Mouse (Mus musculus): ENCODE measurements around the gene Man2c1. TPM values are rescaled to one million over a fixed set of nuclear protein-coding genes. Genes with fewer than 3 reads are reported as not detected.

The Man2c1 gene
- total RNA-seq, 2 experiments from 2014 or later: 50.7 to 55.5 TPM

DNA sequence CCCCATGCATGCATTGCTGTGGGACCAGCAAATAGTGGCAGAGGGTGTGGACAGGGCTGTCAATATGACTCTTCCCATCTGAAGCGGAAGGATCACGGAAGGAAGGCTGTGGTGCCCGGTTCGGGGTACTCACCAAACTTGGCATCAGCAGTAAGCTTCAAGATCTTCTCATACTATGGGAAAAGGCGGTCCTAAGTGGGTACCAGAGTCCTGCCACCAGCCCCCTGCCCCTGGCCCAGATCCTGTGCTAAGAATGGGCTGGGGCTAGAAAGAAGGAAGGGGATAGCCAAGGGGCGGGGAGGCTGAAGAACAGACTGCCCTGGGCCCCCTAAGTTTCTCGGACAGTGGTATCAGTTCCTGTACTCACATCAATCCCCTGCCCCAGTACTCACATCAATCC, 25.9 kb downstream of the Man2c1 start:
- intact Hi-C loops (cut with DNase I): no loop called here
- no peak for DNase-seq

DNA sequence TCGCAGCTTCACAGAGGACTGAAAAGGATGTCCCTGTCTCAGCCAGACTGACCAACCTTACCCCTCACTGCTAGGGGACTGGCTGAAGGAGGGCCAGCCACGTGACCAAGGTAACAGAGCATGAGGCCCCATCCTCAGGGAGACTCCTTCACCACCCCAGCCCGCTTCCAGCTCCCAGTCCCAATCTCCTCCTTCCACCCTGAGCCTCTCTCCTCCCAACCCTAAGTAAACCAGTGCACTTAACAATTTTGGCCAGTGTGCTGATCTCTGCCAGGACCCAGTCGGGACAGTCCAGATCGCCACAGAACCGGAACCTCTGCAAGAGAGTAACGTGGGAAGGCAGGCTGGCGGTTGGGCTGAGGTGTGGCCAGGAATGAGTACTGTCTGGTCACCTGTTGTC, 26.3 kb downstream of the Man2c1 start:
- intact Hi-C loops (cut with DNase I): no loop called here

DNA sequence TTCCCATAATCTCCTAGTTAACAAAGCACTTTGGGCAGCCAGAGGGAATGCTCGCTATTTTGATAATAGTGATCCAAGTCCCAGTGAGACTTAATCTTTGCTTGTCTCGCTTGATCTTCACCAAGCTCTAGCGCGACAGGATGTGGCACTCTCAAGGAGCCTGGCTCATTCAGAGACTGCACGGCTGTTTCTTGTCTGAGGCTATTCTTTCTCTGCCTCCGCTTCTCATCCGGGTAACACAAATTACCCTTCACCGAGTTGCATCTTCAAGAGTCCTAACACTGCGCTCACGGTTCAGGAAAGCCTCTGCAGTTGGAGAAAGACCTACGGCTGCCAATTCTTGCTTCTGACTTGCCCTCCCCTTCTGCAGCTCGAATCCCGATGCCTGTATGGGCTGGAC, 27.0 kb downstream of the Man2c1 start:
- intact Hi-C loops (cut with DNase I): no loop called here
- DNase-seq: no peak

More for the DNA sequence above, 26.3 kb downstream of the Man2c1 start:
- no peak for DNase-seq

DNA sequence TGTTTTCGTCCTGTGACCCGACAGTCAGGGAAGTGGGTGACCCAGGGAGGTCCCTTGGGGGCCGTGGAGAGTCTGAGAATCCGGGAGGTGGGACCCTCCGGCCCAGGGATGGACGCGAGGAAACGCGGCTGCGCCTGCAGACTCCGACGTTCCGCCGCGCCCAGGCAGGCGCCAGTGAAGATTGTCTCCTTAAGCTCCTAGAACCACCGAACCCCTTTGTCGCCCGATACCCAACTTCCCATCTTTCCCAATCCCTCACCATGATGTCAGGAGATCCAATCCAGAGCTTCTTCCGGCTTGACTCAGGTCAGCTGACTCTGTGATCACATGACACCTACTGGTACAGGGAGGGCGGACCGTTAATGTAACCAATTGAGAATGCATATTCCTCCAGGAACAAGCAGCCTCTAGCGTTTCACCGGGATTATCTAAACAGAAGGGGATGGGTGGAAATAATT, 27.6 kb downstream of the Man2c1 start, which contains the start of gene Commd4:
Gene Commd4 (minus strand): TSS at position 319 of the 458 bp plus-strand sequence.
- peak; percentile 94 to 96 for DNase-seq
- intact Hi-C loops (cut with DNase I): no loop called here

DNA sequence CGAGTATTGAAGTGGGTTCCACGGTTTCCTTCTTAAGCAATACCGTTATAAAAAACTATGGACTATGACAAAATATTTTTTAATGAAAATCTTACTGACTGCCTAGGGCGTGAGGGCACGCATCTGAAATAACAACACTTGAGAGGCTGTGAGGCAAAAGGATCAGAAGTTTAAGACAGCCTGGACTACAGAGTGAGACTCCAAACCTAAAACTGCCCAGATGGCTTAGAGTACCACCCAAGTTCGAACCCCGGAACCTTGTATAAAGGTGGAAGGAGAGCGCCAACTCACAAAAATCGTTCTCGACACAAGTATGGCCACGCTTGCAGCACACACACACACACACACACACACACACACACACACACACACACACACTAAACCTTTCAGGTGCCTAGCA, 28.0 kb downstream of the Man2c1 start:
- intact Hi-C loops (cut with DNase I): no loop called here
- no peak for DNase-seq

DNA sequence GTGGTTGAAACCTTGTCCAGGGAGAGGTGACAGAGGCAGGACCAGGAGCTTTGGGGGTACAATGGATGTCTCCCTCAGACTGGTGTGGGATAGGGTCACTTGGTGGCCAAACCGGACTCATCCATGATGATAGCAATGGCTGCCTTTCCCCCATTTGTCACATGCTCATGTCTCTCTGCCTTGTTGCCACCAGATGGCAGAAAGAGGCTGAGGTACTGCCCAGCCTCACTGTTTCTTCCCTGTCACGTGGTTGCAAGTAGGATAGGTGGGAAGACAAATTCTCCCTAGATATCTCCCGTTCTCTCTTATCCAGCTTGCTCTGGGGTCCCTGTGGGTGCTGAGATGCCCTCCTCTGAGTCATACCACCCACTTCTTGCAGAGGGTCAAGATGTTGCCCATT, 32.0 kb downstream of the Man2c1 start:
- intact Hi-C loops (cut with DNase I): loop anchor here (2.0 to 5.0 kb wide), 2 partner anchors 50 to 270 kb away; no protein-coding TSS in a partner anchor
- no peak for DNase-seq

DNA sequence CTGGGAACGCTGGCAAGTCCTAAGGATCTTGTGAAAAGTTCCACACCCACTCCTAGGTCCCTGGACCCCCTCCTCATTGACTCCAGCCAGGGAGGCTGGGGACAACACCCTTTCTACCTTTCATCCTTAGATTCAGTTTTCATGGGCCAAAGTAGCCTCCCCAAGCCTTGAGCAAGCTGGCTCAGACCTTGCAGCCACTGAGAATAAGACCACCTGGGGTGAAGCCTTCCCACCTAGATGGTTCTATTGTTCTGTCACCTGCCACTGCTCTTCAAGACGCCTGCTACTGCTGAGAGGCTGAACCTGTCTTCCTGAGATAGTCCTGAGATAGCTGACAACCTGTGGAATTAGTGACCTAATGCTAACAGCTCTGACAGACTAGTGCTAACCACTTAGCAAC, 32.6 kb downstream of the Man2c1 start:
- intact Hi-C loops (cut with DNase I): loop anchor here (2.0 to 5.0 kb wide), 2 partner anchors 49 to 270 kb away; no protein-coding TSS in a partner anchor
- no peak for DNase-seq

DNA sequence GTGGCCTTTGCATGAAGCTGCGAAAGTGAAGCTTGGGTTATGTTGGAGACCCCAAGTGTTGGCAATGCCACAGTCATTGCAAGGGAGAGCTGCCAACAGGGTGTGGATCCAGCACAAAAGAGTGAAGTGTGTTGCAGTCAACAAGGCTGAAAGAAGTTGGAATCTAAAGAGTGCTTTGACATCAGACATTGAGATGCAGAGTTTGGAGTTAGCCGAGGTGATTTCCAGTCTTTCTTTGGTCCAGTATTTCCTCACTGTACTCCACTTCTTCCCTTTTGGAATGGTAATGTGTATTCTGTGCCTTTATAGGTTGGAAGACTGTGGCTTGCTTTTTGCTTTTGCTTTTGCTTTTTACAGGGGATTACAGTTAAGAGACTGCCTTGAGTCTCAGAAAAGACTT, 35.7 kb downstream of the Man2c1 start:
- no peak for DNase-seq
- intact Hi-C loops (cut with DNase I): no loop called here

DNA sequence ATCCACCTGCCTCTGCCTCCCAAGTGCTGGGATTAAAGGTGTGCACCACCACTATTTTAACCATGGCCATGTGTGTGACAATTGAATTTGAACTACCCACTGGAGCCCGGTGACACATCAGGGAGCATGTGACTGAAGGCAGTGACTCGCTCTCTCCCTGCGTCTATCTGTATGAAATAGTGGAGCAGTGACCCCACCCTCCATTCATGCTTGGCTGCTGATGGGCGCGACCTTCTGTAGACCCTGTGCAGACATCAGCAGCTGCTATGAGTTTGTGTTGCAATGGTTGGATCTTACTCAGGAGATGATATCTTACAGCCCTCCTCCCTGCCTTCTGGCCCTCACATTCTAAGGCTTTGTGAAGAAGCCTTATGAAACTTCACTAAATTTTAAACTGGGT, 37.9 kb downstream of the Man2c1 start:
- no peak for DNase-seq
- intact Hi-C loops (cut with DNase I): no loop called here

Other genes starting within 250 kb of the Man2c1 start
- gene Snx33, start 202.3 kb upstream of the Man2c1 start, total RNA-seq (2021): 10 to 100 TPM; 11.5 to 13.1 TPM
- gene Imp3, start 193.2 kb upstream of the Man2c1 start, total RNA-seq (2021): 10 to 100 TPM; 45.5 to 48.7 TPM
- 1 to 10 TPM; 8.8 to 9.1 TPM for gene Snupn, start 179.8 kb upstream of the Man2c1 start, total RNA-seq (2021)
- 10 to 100 TPM; 21.2 to 21.8 TPM for gene Ptpn9, start 135.8 kb upstream of the Man2c1 start, total RNA-seq (2021)
- gene Sin3a, start 58.6 kb upstream of the Man2c1 start, total RNA-seq (2021): 10 to 100 TPM; 33.6 to 46.7 TPM
- 1 to 10 TPM; 4.0 to 5.1 TPM for gene Neil1, start 17.6 kb downstream of the Man2c1 start, total RNA-seq (2021)
- 10 to 100 TPM; 34.6 to 35.8 TPM for gene Commd4, start 27.6 kb downstream of the Man2c1 start, total RNA-seq (2021)
- not detected for gene Trcg1, start 105.9 kb downstream of the Man2c1 start, total RNA-seq (2021)
- 10 to 100 TPM; 21.2 to 21.5 TPM for gene 1700017B05Rik, start 131.9 kb downstream of the Man2c1 start, total RNA-seq (2021)